Mouse (Mus musculus): Measurements from ENCODE around the gene Cd69. TPM values are rescaled to one million over a fixed set of nuclear protein-coding genes. Genes with fewer than 3 reads are reported as not detected.

The Cd69 gene
- 6.4 and 6.8 TPM in 2 replicates for polyA plus RNA-seq (2012)

DNA sequence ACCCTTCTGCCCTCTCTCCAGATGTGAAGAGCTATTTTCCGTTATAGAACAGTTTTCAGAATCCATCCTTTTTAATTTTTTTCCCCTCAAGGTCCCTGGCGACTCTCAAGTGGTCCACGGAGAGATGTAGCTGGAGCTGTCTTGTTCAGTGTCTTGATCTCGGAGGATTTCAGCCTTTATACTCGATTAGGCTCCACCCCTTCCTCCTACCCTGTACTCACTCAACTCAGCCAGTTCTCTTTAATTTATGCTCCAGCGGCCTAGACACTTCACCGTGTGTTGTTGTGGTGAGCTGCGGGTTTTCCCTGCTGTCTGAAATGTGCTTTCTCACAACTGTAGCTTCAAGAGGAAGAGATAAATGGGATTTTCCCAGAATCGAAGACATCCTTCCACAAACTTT, at the start of gene Cd69:
Gene Cd69 (minus strand): TSS at position 217 of the 400 bp plus-strand sequence.

Other genes with a start within 250 kb of the Cd69 start
- 0.70 and 1.3 TPM in 2 replicates for gene Klrb1f, start 229.5 kb downstream of the Cd69 start, polyA plus RNA-seq (2012)
- not detected in 2 replicates for gene Clec2e, start 174.5 kb downstream of the Cd69 start, polyA plus RNA-seq (2012)
- gene Clec2d, start 94.8 kb downstream of the Cd69 start, polyA plus RNA-seq (2012), result 1.6 and 1.9 TPM in 2 replicates
- not detected in 2 replicates for gene 4922502D21Rik, start 56.4 kb upstream of the Cd69 start, polyA plus RNA-seq (2012)
- 13.7 and 18.2 TPM in 2 replicates for gene Clec12a, start 67.3 kb upstream of the Cd69 start, polyA plus RNA-seq (2012)
- gene Clec12b, start 110.4 kb upstream of the Cd69 start, polyA plus RNA-seq (2012), result not detected in 2 replicates
- 0.15 TPM in 1 of 2 replicates, not detected in the other for gene Clec1b, start 121.9 kb upstream of the Cd69 start, polyA plus RNA-seq (2012)
- 0.21 and 0.29 TPM in 2 replicates for gene Clec9a, start 133.4 kb upstream of the Cd69 start, polyA plus RNA-seq (2012)
- gene Clec1a, start 176.6 kb upstream of the Cd69 start, polyA plus RNA-seq (2012), result 0.06 TPM in 1 of 2 replicates, not detected in the other
- gene Olr1, start 231.7 kb upstream of the Cd69 start, polyA plus RNA-seq (2012), result 0.44 and 0.61 TPM in 2 replicates
- not detected in 2 replicates for gene Tmem52b, start 237.1 kb upstream of the Cd69 start, polyA plus RNA-seq (2012)

Measured in megakaryocyte-erythroid progenitor cell, adult 5 weeks (primary cell).